Mouse (Mus musculus) gonadal fat pad, adult 2 months (tissue): ENCODE results near the gene Olfr1123. TPM values are rescaled to one million over a fixed set of nuclear protein-coding genes. Genes with fewer than 3 reads are reported as not detected.
"Not testable (repeated sequence)": the region's sequence is repeated elsewhere in the genome, so short reads cannot be mapped to it uniquely, and the experiment has no call there.

Experiments
- DNase-seq: peaks from one replicate; pipeline ENCODE4 v3.0.0-alpha.2; 2012; ENCODE audit warnings: low read depth
- polyA plus RNA-seq: library from polyadenylated mRNA; depleted of rRNA; stranded (reverse); fragments of >200 nt; gene quantifications from 2 replicates; pipeline ENCODE4 v1.2.3, GENCODE M21; 2012; rRNA removed

Olfr1123 gene
- not detected in 2 replicates for polyA plus RNA-seq

- DNase-seq, result no peak
Observed at GRCm38 (mm10) chr2:87416335-87416734, at the start of gene Olfr1123. Gene Olfr1123, plus strand, starts transcription at chr2:87416635.

- DNase-seq, result no peak
Observed at GRCm38 (mm10) chr2:87369595-87369994, 46.8 kb upstream of the Olfr1123 start, which contains the start of gene Olfr1121. Gene Olfr1121, plus strand, starts transcription at chr2:87369895.

- no peak for DNase-seq
Observed at GRCm38 (mm10) chr2:87371726-87372125, 44.7 kb upstream of the Olfr1123 start.

- DNase-seq, result no peak
Observed at GRCm38 (mm10) chr2:87383935-87384334, 32.5 kb upstream of the Olfr1123 start.

GRCm38 (mm10) chr2:87385549-87385948 is 30.9 kb upstream of the Olfr1123 start, which contains the start of gene Olfr1122:
Gene Olfr1122, plus strand, starts transcription at chr2:87385849.
- DNase-seq, result no peak

GRCm38 (mm10) chr2:87393605-87394004 is 22.8 kb upstream of the Olfr1123 start:
- not testable (repeated sequence) for DNase-seq

GRCm38 (mm10) chr2:87394686-87395085 is 21.7 kb upstream of the Olfr1123 start:
- not testable (repeated sequence) for DNase-seq

GRCm38 (mm10) chr2:87429975-87430374 is 13.5 kb downstream of the Olfr1123 start, which contains the start of gene Olfr1124:
Gene Olfr1124, plus strand, starts transcription at chr2:87430275.
- DNase-seq, result no peak

GRCm38 (mm10) chr2:87437731-87438130 is 21.3 kb downstream of the Olfr1123 start:
- no peak for DNase-seq

- no peak for DNase-seq
Observed at GRCm38 (mm10) chr2:87453662-87454061, 37.2 kb downstream of the Olfr1123 start, which contains the start of gene Olfr1126. Gene Olfr1126, plus strand, starts transcription at chr2:87453962.

- DNase-seq, result no peak
Observed at GRCm38 (mm10) chr2:87461769-87462168, 45.3 kb downstream of the Olfr1123 start.

Other genes starting within 250 kb of the Olfr1123 start
- not detected in 2 replicates for gene Olfr1112, start 228.8 kb upstream of the Olfr1123 start, polyA plus RNA-seq
- gene Olfr1113, start 207.7 kb upstream of the Olfr1123 start, polyA plus RNA-seq, result not detected in 2 replicates
- not detected in 2 replicates for gene Olfr1115, start 168.6 kb upstream of the Olfr1123 start, polyA plus RNA-seq
- gene Olfr1116, start 149.1 kb upstream of the Olfr1123 start, polyA plus RNA-seq, result not detected in 2 replicates
- not detected in 2 replicates for gene Olfr1118, start 109.1 kb upstream of the Olfr1123 start, polyA plus RNA-seq
- not detected in 2 replicates for gene Olfr1120, start 61.8 kb upstream of the Olfr1123 start, polyA plus RNA-seq
- not detected in 2 replicates for gene Olfr1121, start 46.7 kb upstream of the Olfr1123 start, polyA plus RNA-seq
- not detected in 2 replicates for gene Olfr1122, start 30.8 kb upstream of the Olfr1123 start, polyA plus RNA-seq
- not detected in 2 replicates for gene Olfr1124, start 13.6 kb downstream of the Olfr1123 start, polyA plus RNA-seq
- not detected in 2 replicates for gene Olfr1126, start 37.3 kb downstream of the Olfr1123 start, polyA plus RNA-seq
- not detected in 2 replicates for gene Pramel7, start 80.5 kb downstream of the Olfr1123 start, polyA plus RNA-seq
- not detected in 2 replicates for gene Pramel6, start 89.9 kb downstream of the Olfr1123 start, polyA plus RNA-seq
- gene Olfr153, start 115.2 kb downstream of the Olfr1123 start, polyA plus RNA-seq, result not detected in 2 replicates
- not detected in 2 replicates for gene Olfr1128, start 128.9 kb downstream of the Olfr1123 start, polyA plus RNA-seq
- not detected in 2 replicates for gene Olfr1129, start 157.3 kb downstream of the Olfr1123 start, polyA plus RNA-seq
- gene Olfr1130, start 189.6 kb downstream of the Olfr1123 start, polyA plus RNA-seq, result not detected in 2 replicates
- not detected in 2 replicates for gene Olfr1131, start 210.5 kb downstream of the Olfr1123 start, polyA plus RNA-seq
- gene Olfr1132, start 220.9 kb downstream of the Olfr1123 start, polyA plus RNA-seq, result not detected in 2 replicates
- not detected in 2 replicates for gene Olfr1133, start 230.7 kb downstream of the Olfr1123 start, polyA plus RNA-seq
- gene Olfr1134, start 241.8 kb downstream of the Olfr1123 start, polyA plus RNA-seq, result not detected in 2 replicates